Mouse (Mus musculus): Measurements from ENCODE around the gene Slc25a44. TPM values are rescaled to one million over a fixed set of nuclear protein-coding genes. Genes with fewer than 3 reads are reported as not detected.

The Slc25a44 gene
- total and polyA plus RNA-seq, 3 experiments = 11.9 to 19.1 (median 14.6) TPM

- Histone ChIP-seq H3K4me3 (no peak overlapping the region), H3K36me3 (ENCODE audit: control insufficient read depth, insufficient read depth, low read length) (peaks cover 2% of the 10 kb centered on the region), H3K4me1 (ENCODE audit: control insufficient read depth, insufficient read depth, low read length) (peaks cover 2% of the 10 kb centered on the region), H3K27me3 (ENCODE audit: control insufficient read depth, insufficient read depth, low read length) (no peaks in the 10 kb centered on the region), H3K79me2 (replicated peaks; ENCODE audit: control insufficient read depth, insufficient read depth, low read length) (no peaks in the 10 kb centered on the region), H3K27ac (no peak overlapping the region), H3K9ac (ENCODE audit: low read depth, low read length) (no peak overlapping the region)
- intact Hi-C loops (cut with DNase I) = no loop called here
- TF ChIP-seq EP300 (IDR thresholded peaks at IDR 0.05; ENCODE audit: insufficient read depth, low read depth, low read length) (no peak), CTCF (IDR thresholded peaks at IDR 0.05) (no peak), POLR2A (IDR thresholded peaks at IDR 0.05; ENCODE audit: insufficient read depth, low read depth, low read length) (no peak)
- whole genome bisulfite sequencing = 50% methylated on average over 4 of the region's 4 CpGs
- no peak for DNase-seq
These were observed 2.5 kb upstream of the Slc25a44 start for GRCm38 (mm10) chr3:88427342-88427905.

GRCm38 (mm10) chr3:88425708-88426420 is 925 bp upstream of the Slc25a44 start:
- no peak overlapping the region; the same call in 1 of the 2 replicates for H3K4me3 ChIP-seq
- 77% methylated on average over 10 of the region's 10 CpGs for WGBS
- intact Hi-C loops (cut with DNase I) = no loop called here

DNA sequence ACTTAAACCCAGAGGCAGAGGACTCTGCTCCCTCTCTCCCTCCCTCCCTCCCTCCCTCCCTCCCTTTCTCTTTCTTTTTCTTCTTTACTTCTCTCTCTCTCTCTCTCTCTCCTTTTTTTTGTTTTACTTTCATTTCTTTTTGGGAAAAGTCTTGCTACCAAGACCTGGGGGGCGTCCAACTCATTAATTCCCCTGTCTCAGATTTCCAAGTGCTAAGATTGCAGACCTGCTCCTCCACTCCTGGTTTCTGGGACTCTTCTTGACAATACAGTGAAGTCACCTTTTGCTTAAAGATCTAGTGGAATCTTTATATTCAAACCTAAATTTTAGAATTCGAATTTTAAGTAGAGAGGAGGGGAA is 371 bp upstream of the Slc25a44 start:
- Histone ChIP-seq H3K4me1 (ENCODE audit: control insufficient read depth, insufficient read depth, low read length) (peaks cover 2% of the 10 kb centered on the region), H3K36me3 (ENCODE audit: control insufficient read depth, insufficient read depth, low read length) (peaks cover 2% of the 10 kb centered on the region), H3K79me2 (replicated peaks; ENCODE audit: control insufficient read depth, insufficient read depth, low read length) (peaks cover 1% of the 10 kb centered on the region; the same call in 1 of the 2 replicates), H3K9ac (ENCODE audit: low read depth, low read length) (no peak overlapping the region), H3K4me3 (peak overlapping the region; percentile 92), H3K27me3 (ENCODE audit: control insufficient read depth, insufficient read depth, low read length) (no peaks in the 10 kb centered on the region), H3K27ac (peak overlapping the region; percentile 38; the same call in 1 of the 2 replicates)
- 12% methylated on average over 2 of the region's 2 CpGs for WGBS
- DNase-seq = no peak
- intact Hi-C loops (cut with DNase I) = no loop called here
- TF ChIP-seq POLR2A (IDR thresholded peaks at IDR 0.05; ENCODE audit: insufficient read depth, low read depth, low read length) (no peak), EP300 (IDR thresholded peaks at IDR 0.05; ENCODE audit: insufficient read depth, low read depth, low read length) (no peak), CTCF (IDR thresholded peaks at IDR 0.05) (no peak)

More at GRCm38 (mm10) chr3:88425708-88426420, 925 bp upstream of the Slc25a44 start:
- no peaks in the 10 kb centered on the region; the same call in 1 of the 2 replicates for H3K79me2 ChIP-seq (replicated peaks; ENCODE audit: control insufficient read depth, insufficient read depth, low read length)
- H3K36me3 ChIP-seq (ENCODE audit: control insufficient read depth, insufficient read depth, low read length) = peaks cover 2% of the 10 kb centered on the region
- DNase-seq = no peak
- H3K4me1 ChIP-seq (ENCODE audit: control insufficient read depth, insufficient read depth, low read length) = peaks cover 2% of the 10 kb centered on the region
- no peaks in the 10 kb centered on the region for H3K27me3 ChIP-seq (ENCODE audit: control insufficient read depth, insufficient read depth, low read length)
- H3K27ac ChIP-seq = no peak overlapping the region
- H3K9ac ChIP-seq (ENCODE audit: low read depth, low read length) = no peak overlapping the region
- TF ChIP-seq POLR2A (IDR thresholded peaks at IDR 0.05; ENCODE audit: insufficient read depth, low read depth, low read length) (no peak), EP300 (IDR thresholded peaks at IDR 0.05; ENCODE audit: insufficient read depth, low read depth, low read length) (no peak), CTCF (IDR thresholded peaks at IDR 0.05) (no peak)

DNA sequence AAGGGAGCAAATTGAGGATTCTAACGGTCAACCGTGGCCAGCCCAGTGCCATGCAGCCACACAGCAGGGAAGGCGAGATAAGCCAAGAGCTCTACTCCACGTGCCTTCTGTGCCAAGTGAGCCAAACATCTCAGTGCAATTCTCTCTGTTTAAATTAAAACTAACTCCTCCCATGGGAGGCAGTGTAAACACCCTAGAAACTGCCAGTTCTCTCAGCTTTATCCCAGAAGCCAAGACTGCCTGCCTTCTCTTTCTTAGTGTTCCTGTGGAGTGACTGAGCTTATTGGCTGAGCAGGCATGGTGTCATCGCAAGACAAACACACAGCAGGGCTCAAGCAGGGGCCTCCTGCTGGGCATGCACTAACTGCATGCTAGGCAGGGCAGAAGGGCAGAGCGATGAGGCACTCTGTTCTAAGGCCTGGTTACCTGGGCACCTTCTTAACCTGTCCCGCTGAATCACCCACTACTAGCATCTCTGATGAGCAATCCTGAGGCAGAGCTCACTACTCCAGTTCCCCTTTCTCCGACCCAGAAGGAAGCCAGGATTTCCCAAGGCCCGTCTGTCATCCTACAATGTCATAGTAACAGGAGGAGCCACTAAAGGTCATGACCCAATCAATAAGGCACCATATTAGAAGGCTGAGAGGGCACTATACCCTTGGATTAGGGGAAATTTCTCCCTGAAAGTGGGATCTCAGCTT is 2.8 kb downstream of the Slc25a44 start:
- H3K9ac ChIP-seq (ENCODE audit: low read depth, low read length) = no peak overlapping the region
- 43% methylated on average over 9 of the region's 9 CpGs for WGBS
- H3K4me1 ChIP-seq (ENCODE audit: control insufficient read depth, insufficient read depth, low read length) = peaks cover 2% of the 10 kb centered on the region
- H3K4me3 ChIP-seq = no peak overlapping the region
- intact Hi-C loops (cut with DNase I) = no loop called here
- peaks cover 2% of the 10 kb centered on the region for H3K36me3 ChIP-seq (ENCODE audit: control insufficient read depth, insufficient read depth, low read length)
- H3K27me3 ChIP-seq (ENCODE audit: control insufficient read depth, insufficient read depth, low read length) = no peaks in the 10 kb centered on the region
- H3K27ac ChIP-seq = no peak overlapping the region
- no peak for DNase-seq
- no peak for TF ChIP-seq POLR2A (IDR thresholded peaks at IDR 0.05; ENCODE audit: insufficient read depth, low read depth, low read length)
- no peak for TF ChIP-seq EP300 (IDR thresholded peaks at IDR 0.05; ENCODE audit: insufficient read depth, low read depth, low read length)
- no peak for TF ChIP-seq CTCF (IDR thresholded peaks at IDR 0.05)
- peaks cover 4% of the 10 kb centered on the region; the same call in 1 of the 2 replicates for H3K79me2 ChIP-seq (replicated peaks; ENCODE audit: control insufficient read depth, insufficient read depth, low read length)

DNA sequence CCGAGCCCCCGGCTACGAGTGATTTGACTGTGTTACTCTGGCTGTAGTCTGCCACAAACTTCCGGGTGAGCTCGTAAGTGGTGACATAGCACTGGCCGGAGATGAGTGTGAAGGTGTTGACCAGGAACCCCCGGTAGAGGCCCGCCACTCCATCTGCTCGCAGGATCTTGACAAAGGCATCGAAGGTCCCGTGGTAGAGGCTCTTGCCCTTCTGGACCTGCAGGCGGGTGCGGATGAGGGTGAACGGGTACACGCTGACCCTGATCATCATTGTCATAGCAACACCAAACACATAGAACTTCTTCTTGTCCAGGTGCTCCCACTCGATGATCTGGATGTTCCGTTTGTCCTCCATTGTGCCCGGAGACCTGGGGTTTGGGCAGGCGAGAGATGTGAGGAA is 4.2 kb downstream of the Slc25a44 start:
- H3K9ac ChIP-seq (ENCODE audit: low read depth, low read length) = no peak overlapping the region
- 90% methylated on average over 19 of the region's 19 CpGs for WGBS
- no peak overlapping the region for H3K4me3 ChIP-seq
- peaks cover 4% of the 10 kb centered on the region; the same call in 1 of the 2 replicates for H3K79me2 ChIP-seq (replicated peaks; ENCODE audit: control insufficient read depth, insufficient read depth, low read length)
- H3K27ac ChIP-seq = no peak overlapping the region
- peaks cover 2% of the 10 kb centered on the region for H3K36me3 ChIP-seq (ENCODE audit: control insufficient read depth, insufficient read depth, low read length)
- no peak for DNase-seq
- H3K4me1 ChIP-seq (ENCODE audit: control insufficient read depth, insufficient read depth, low read length) = peaks cover 2% of the 10 kb centered on the region
- H3K27me3 ChIP-seq (ENCODE audit: control insufficient read depth, insufficient read depth, low read length) = no peaks in the 10 kb centered on the region
- intact Hi-C loops (cut with DNase I) = no loop called here
- no peak for TF ChIP-seq POLR2A (IDR thresholded peaks at IDR 0.05; ENCODE audit: insufficient read depth, low read depth, low read length)
- TF ChIP-seq EP300 (IDR thresholded peaks at IDR 0.05; ENCODE audit: insufficient read depth, low read depth, low read length) = no peak
- no peak for TF ChIP-seq CTCF (IDR thresholded peaks at IDR 0.05)

Data from heart, adult 2 months (tissue).